Mouse (Mus musculus) intestine, postnatal 0 days (tissue): ENCODE results near the gene Gm4791. TPM values are rescaled to one million over a fixed set of nuclear protein-coding genes. Genes with fewer than 3 reads are reported as not detected.

Experiments used
- ATAC-seq: fragments of 200-750 bp; cut with Nextera tagmentation; 2 replicates; pipeline ENCODE4 v1.8.0; 2017; ENCODE audit warnings: mild to moderate bottlenecking, moderate TSS enrichment, moderate library complexity
- H3K27ac ChIP-seq: fragments of 300-500 bp; sonication (generic); 2 replicates; pipeline ENCODE4 v1.5.1; 2014; ENCODE audit warnings: mild to moderate bottlenecking, low read depth, low read length, moderate library complexity
- H3K27me3 ChIP-seq: fragments of 300-500 bp; sonication (generic); replicated peaks from 2 replicates; pipeline ENCODE4 v1.6.1; 2014; ENCODE audit warnings: low read length, mixed read lengths; ENCODE audit not compliant: control insufficient read depth, insufficient read depth
- H3K36me3 ChIP-seq: fragments of 300-500 bp; sonication (generic); 2 replicates; pipeline ENCODE4 v1.6.1; 2014; ENCODE audit warnings: mild to moderate bottlenecking, moderate library complexity; ENCODE audit not compliant: control insufficient read depth, insufficient read depth
- H3K4me1 ChIP-seq: fragments of 300-500 bp; sonication (generic); replicated peaks from 2 replicates; pipeline ENCODE4 v1.6.1; 2014; ENCODE audit warnings: antibody characterized with exemption, low read length, mixed read lengths; ENCODE audit not compliant: control insufficient read depth, insufficient read depth
- H3K4me2 ChIP-seq: fragments of 300-500 bp; sonication (generic); replicated peaks from 2 replicates; pipeline ENCODE4 v1.6.1; 2014; ENCODE audit warnings: low read depth, mild to moderate bottlenecking, moderate library complexity
- H3K4me3 ChIP-seq: fragments of 300-500 bp; sonication (generic); 2 replicates; pipeline ENCODE4 v1.5.1; 2014; ENCODE audit warnings: low read depth, low read length
- H3K9ac ChIP-seq: fragments of 300-500 bp; sonication (generic); 2 replicates; pipeline ENCODE4 v1.6.1; 2014; ENCODE audit warnings: mild to moderate bottlenecking, low read depth, low read length
- H3K9me3 ChIP-seq: fragments of 300-500 bp; sonication (generic); 2 replicates; pipeline ENCODE4 v1.6.1; 2016; ENCODE audit warnings: mixed run types; ENCODE audit not compliant: control insufficient read depth
- CTCF ChIP-seq: sonication (generic); IDR thresholded peaks from 2 replicates; pipeline ENCODE4 v1.5.1; 2016; ENCODE audit warnings: low read depth, mild to moderate bottlenecking, control low read depth, antibody characterized with exemption, moderate library complexity
- WGBS: fragments of 180-500 bp; shearing (Covaris S2); extraction: QIAGEN DNeasy Blood & Tissue Kit; methylation state at CpG from one replicate; pipeline ENCODE4 v1.1.7; 2014; 5-methylcytosine and 5-hydroxymethylcytosine counted together
- polyA plus RNA-seq: library from polyadenylated mRNA; unstranded; fragments of >200 nt; fragmentation: Nextera tagmentation; extraction: Ambion mirVana; gene quantifications from 2 replicates; pipeline ENCODE4 v1.2.1, GENCODE M21; 2015

The Gm4791 gene
- polyA plus RNA-seq, 1 experiment from 2014 or later, result not detected

GRCm38 (mm10) chr9:46980111-46980510 is 18.4 kb upstream of the Gm4791 start:
- no peak for TF ChIP-seq CTCF
- no peaks in the 10 kb centered on the region for H3K36me3 ChIP-seq
- no peak for ATAC-seq
- H3K27ac ChIP-seq, result no peak overlapping the region
- H3K9ac ChIP-seq, result no peak overlapping the region
- no peak overlapping the region for H3K4me3 ChIP-seq
- no peak overlapping the region for H3K4me2 ChIP-seq
- no peaks in the 10 kb centered on the region for H3K4me1 ChIP-seq
- no peaks in the 10 kb centered on the region for H3K9me3 ChIP-seq
- no peaks in the 10 kb centered on the region for H3K27me3 ChIP-seq
- 6% methylated on average over 2 of the region's 2 CpGs for WGBS

GRCm38 (mm10) chr9:46983471-46983870 is 15.1 kb upstream of the Gm4791 start:
- H3K4me3 ChIP-seq, result no peak overlapping the region
- H3K36me3 ChIP-seq, result no peaks in the 10 kb centered on the region
- H3K4me2 ChIP-seq, result no peak overlapping the region
- H3K9me3 ChIP-seq, result no peaks in the 10 kb centered on the region
- no peaks in the 10 kb centered on the region for H3K4me1 ChIP-seq
- no peak overlapping the region for H3K9ac ChIP-seq
- no peak for TF ChIP-seq CTCF
- no peak for ATAC-seq
- WGBS, result 51% methylated on average over 2 of the region's 2 CpGs
- no peak overlapping the region for H3K27ac ChIP-seq
- H3K27me3 ChIP-seq, result no peaks in the 10 kb centered on the region

GRCm38 (mm10) chr9:47041569-47041968 is 43.0 kb downstream of the Gm4791 start:
- H3K4me1 ChIP-seq, result no peaks in the 10 kb centered on the region
- H3K27ac ChIP-seq, result no peak overlapping the region
- ATAC-seq, result no peak
- no peak overlapping the region for H3K4me3 ChIP-seq
- no peaks in the 10 kb centered on the region for H3K9me3 ChIP-seq
- H3K36me3 ChIP-seq, result no peaks in the 10 kb centered on the region
- no peak overlapping the region for H3K4me2 ChIP-seq
- H3K27me3 ChIP-seq, result no peaks in the 10 kb centered on the region
- 59% methylated on average over 6 of the region's 6 CpGs for WGBS
- no peak for TF ChIP-seq CTCF
- no peak overlapping the region for H3K9ac ChIP-seq
